ENCODE assay signal across 12 mouse cellular contexts in genomic region chr3:151749737-151750136, GRCm38 (mm10). TPM values are rescaled to one million over a fixed set of nuclear protein-coding genes. Genes with fewer than 3 reads are reported as not detected.
DNase-seq lines count a peak whose midpoint lies in the region; ATAC-seq and TF ChIP-seq lines count a peak whose summit lies in the region.
"Had no signal": no experiment of that assay in that cellular context is flagged by ENCODE, and none has a peak within 500 bp of the region (broad histone marks: within the 10 kb centered on the region; RNA-seq: fewer than 3 reads in every experiment).

Gene Ifi44, minus strand, starts transcription at chr3:151749960.

- no peaks in the 10 kb centered on the region for H3K4me1 ChIP-seq in limb, embryonic 14.5 days (ENCODE audit: control insufficient read depth, insufficient read depth, low read length)
- no peaks in the 10 kb centered on the region for H3K4me1 ChIP-seq in limb, embryonic 10.5 days
- H3K4me1 ChIP-seq in bone marrow macrophage, adult 2 months (ENCODE audit: control insufficient read depth, insufficient read depth, low read length): no peaks in the 10 kb centered on the region
- H3K4me1 ChIP-seq: neural tube, embryonic 15.5 days had no signal

- H3K9me3 ChIP-seq in limb, embryonic 14.5 days (ENCODE audit: control insufficient read depth, low read length): no peaks in the 10 kb centered on the region
- no peaks in the 10 kb centered on the region for H3K9me3 ChIP-seq in limb, embryonic 10.5 days (replicated peaks)
- H3K9me3 ChIP-seq: neural tube, embryonic 15.5 days had no signal

- WGBS in limb, embryonic 14.5 days: 48% methylated on average over 7 of the region's 7 CpGs
- WGBS in limb, embryonic 10.5 days: 88% methylated on average over 7 of the region's 7 CpGs

- DNase-seq in limb, embryonic 14.5 days (ENCODE audit: low spot score): peak; percentile 13
- DNase-seq in limb, embryonic 10.5 days (ENCODE audit: low spot score): no peak
- peak; percentile 7 for DNase-seq in induced T-regulatory cell, adult 2 months (ENCODE audit: low read depth)
- peak; percentile 40 for DNase-seq in lung, postnatal 36 days
- DNase-seq in left cerebral cortex, adult 8-10 months (ENCODE audit: low spot score in 2 of 2): no peak
- DNase-seq in thymus, postnatal 0 days (ENCODE audit: low spot score): no peak
- DNase-seq in gastrocnemius, adult 18-20 months (ENCODE audit: low spot score): no peak
- DNase-seq: thymus, postnatal 4 days had no signal

- no peak for TF ChIP-seq POLR2A in limb, embryonic 14.5 days (IDR thresholded peaks at IDR 0.05; ENCODE audit: borderline replicate concordance, extremely low read depth, insufficient read depth, insufficient read length)
- no peak for TF ChIP-seq POLR2A in bone marrow macrophage, adult 2 months (IDR thresholded peaks at IDR 0.05; ENCODE audit: borderline replicate concordance, low read depth, low read length)

- no peak within 1 kb of the TSS for H3K9ac ChIP-seq in limb, embryonic 14.5 days (ENCODE audit: low read depth, low read length, severe bottlenecking)
- H3K9ac ChIP-seq: neural tube, embryonic 15.5 days had no signal

- H3K36me3 ChIP-seq in limb, embryonic 14.5 days (ENCODE audit: control insufficient read depth, insufficient read depth, low read length): no peaks in the 10 kb centered on the region
- no peaks in the 10 kb centered on the region for H3K36me3 ChIP-seq in limb, embryonic 10.5 days
- H3K36me3 ChIP-seq: neural tube, embryonic 15.5 days had no signal

- no peak within 1 kb of the TSS for H3K27ac ChIP-seq in limb, embryonic 14.5 days (replicated peaks; ENCODE audit: low read depth, low read length)
- no peak within 1 kb of the TSS for H3K27ac ChIP-seq in limb, embryonic 10.5 days
- no peak within 1 kb of the TSS for H3K27ac ChIP-seq in bone marrow macrophage, adult 2 months (ENCODE audit: insufficient read depth, low read depth, low read length)
- H3K27ac ChIP-seq: neural tube, embryonic 15.5 days had no signal

- no peak for TF ChIP-seq CTCF in bone marrow macrophage, adult 2 months (IDR thresholded peaks at IDR 0.05; ENCODE audit: low read depth, low read length)

- ATAC-seq in limb, embryonic 14.5 days (ENCODE audit: low FRiP score, low read depth): no peak
- ATAC-seq: activated CD4-positive, CD25-positive, alpha-beta regulatory T cell, adult 4 months had no signal

- no peak within 1 kb of the TSS for H3K4me3 ChIP-seq in limb, embryonic 14.5 days (replicated peaks; ENCODE audit: low read length)
- no peak within 1 kb of the TSS for H3K4me3 ChIP-seq in limb, embryonic 10.5 days
- H3K4me3 ChIP-seq in bone marrow macrophage, adult 2 months (ENCODE audit: insufficient read depth, low read length): no peak within 1 kb of the TSS
- H3K4me3 ChIP-seq: neural tube, embryonic 15.5 days had no signal

- H3K4me2 ChIP-seq in limb, embryonic 14.5 days (replicated peaks; ENCODE audit: low read depth, low read length, severe bottlenecking): no peak within 1 kb of the TSS
- H3K4me2 ChIP-seq: neural tube, embryonic 15.5 days had no signal

- no peaks in the 10 kb centered on the region for H3K27me3 ChIP-seq in limb, embryonic 14.5 days (ENCODE audit: control insufficient read depth, insufficient read depth, low read length)
- no peaks in the 10 kb centered on the region for H3K27me3 ChIP-seq in limb, embryonic 10.5 days (ENCODE audit: low read depth, poor library complexity, severe bottlenecking)
- H3K27me3 ChIP-seq: neural tube, embryonic 15.5 days had no signal

RNA-seq across cellular contexts. Expression of gene Ifi44, which starts in this region (rescaled TPM):
- 0.50 and 0.54 TPM in 2 replicates for polyA plus RNA-seq in limb, embryonic 14.5 days (2012; rRNA removed)
- polyA plus RNA-seq in limb, embryonic 14.5 days (2014; fragmentation: Nextera tagmentation; extraction: Ambion mirVana): 0.30 and 0.41 TPM in 2 replicates
- not detected in 2 replicates for polyA plus RNA-seq in limb, embryonic 10.5 days (2016; fragmentation: Nextera tagmentation; extraction: Ambion mirVana)
- polyA plus RNA-seq in bone marrow macrophage, adult 2 months (2012; ENCODE audit: insufficient read depth, insufficient read length, missing spikeins): 14.3 and 16.2 TPM in 2 replicates
- total RNA-seq in left cerebral cortex, adult 8-10 months (2022): under 1 TPM in 2 of 4 experiments, not detected in 2; 0.12 to 0.39 TPM
- polyA plus RNA-seq in thymus, postnatal 0 days (2015; fragmentation: Nextera tagmentation; extraction: Ambion mirVana): 7.2 and 9.7 TPM in 2 replicates
- total RNA-seq in gastrocnemius, adult 18-20 months (2021): not detected
- polyA plus RNA-seq: limb, embryonic 11.5 days had no signal

Comparison
In these comparisons a context has a peak if more than half of its experiments do, and no peak if none do; other contexts are left out.
1. Peak in DNase-seq in limb, embryonic 14.5 days; RNA of the gene not detected or under 1 TPM.
2. DNase-seq: peak in induced T-regulatory cell, adult 2 months (single experiment) and lung, postnatal 36 days (single experiment); none in limb, embryonic 10.5 days (single experiment), left cerebral cortex, adult 8-10 months (0 of 2), thymus, postnatal 0 days (single experiment) and gastrocnemius, adult 18-20 months (single experiment).